Mouse (Mus musculus) G1E (cell line): ENCODE measurements around the gene Glycam1. TPM values are rescaled to one million over a fixed set of nuclear protein-coding genes. Genes with fewer than 3 reads are reported as not detected.

Source experiments
- ATAC-seq: 2 replicates; pipeline ENCODE4 v1.8.0; 2016; ENCODE audit warnings: mild to moderate bottlenecking; ENCODE audit not compliant: insufficient number of reproducible peaks, poor library complexity, low FRiP score, severe bottlenecking; ENCODE audit errors: extremely low read depth
- DNase-seq: peaks from one replicate; pipeline ENCODE4 v3.0.0; 2012; ENCODE audit warnings: low spot score
- H3K27me3 ChIP-seq: 2 replicates; pipeline ENCODE4 v1.6.1; 2012; ENCODE audit warnings: mild to moderate bottlenecking, low read length, inconsistent platforms; ENCODE audit not compliant: insufficient read depth
- H3K36me3 ChIP-seq: replicated peaks from 2 replicates; pipeline ENCODE3; 2012; ENCODE audit warnings: mild to moderate bottlenecking, inconsistent platforms
- H3K4me1 ChIP-seq: 2 replicates; pipeline ENCODE4 v1.6.1; 2012; ENCODE audit warnings: low read depth, low read length, inconsistent platforms, mixed read lengths; ENCODE audit not compliant: insufficient read depth
- H3K4me3 ChIP-seq: 2 replicates; pipeline ENCODE4 v1.5.1; 2012; ENCODE audit warnings: low read depth, mild to moderate bottlenecking, inconsistent platforms, low read length, moderate library complexity, mixed read lengths
- H3K9me3 ChIP-seq: replicated peaks from 2 replicates; pipeline ENCODE4 v1.6.1; 2012; ENCODE audit warnings: inconsistent platforms
- CTCF ChIP-seq: IDR thresholded peaks from 2 replicates; pipeline ENCODE4 v1.5.1; 2012; ENCODE audit warnings: low read depth, low read length, inconsistent platforms, mixed read lengths
- GATA1 ChIP-seq: IDR thresholded peaks from 2 replicates; pipeline ENCODE4 v1.6.1; 2012; ENCODE audit warnings: borderline replicate concordance, low read length, inconsistent platforms, mixed read lengths
- GATA2 ChIP-seq: IDR thresholded peaks from 2 replicates; pipeline ENCODE4 v1.6.1; 2012; ENCODE audit warnings: low read depth, low read length, inconsistent platforms, borderline replicate concordance
- POLR2AphosphoS5 ChIP-seq: IDR thresholded peaks from 2 replicates; pipeline ENCODE4 v1.6.1; 2012; ENCODE audit warnings: low read depth, low read length, inconsistent platforms; ENCODE audit not compliant: insufficient replicate concordance
- TAL1 ChIP-seq: conservative IDR thresholded peaks from 2 replicates; pipeline ENCODE4 v1.6.1; 2012; ENCODE audit warnings: low read depth, low read length, inconsistent platforms, mixed read lengths
- polyA plus RNA-seq: library from polyadenylated mRNA; stranded (reverse); fragments of >175 nt; gene quantifications from 2 replicates; pipeline ENCODE4 v1.2.3, GENCODE M21; 2012
- total RNA-seq, 2 experiments: library from RNA; stranded (forward) in 1 of 2; stranded (reverse) in 1 of 2; fragments of 200-1000 nt in 1 of 2; fragments of >200 nt in 1 of 2; fragmentation: Nextera tagmentation in 1 of 2; gene quantifications; 2 replicates each; pipeline ENCODE4 v1.2.3; 2014 to 2017

Glycam1 gene
- total and polyA plus RNA-seq, 3 experiments, result not detected

- ATAC-seq, result no peak
- H3K36me3 ChIP-seq, result no peaks in the 10 kb centered on the region
- no peaks in the 10 kb centered on the region for H3K27me3 ChIP-seq
- no peak for TF ChIP-seq GATA2
- no peak for TF ChIP-seq GATA1
- TF ChIP-seq TAL1, result no peak
- TF ChIP-seq CTCF, result no peak
- no peak for TF ChIP-seq POLR2AphosphoS5
- DNase-seq, result no peak
- H3K9me3 ChIP-seq, result no peaks in the 10 kb centered on the region
- H3K4me1 ChIP-seq, result no peaks in the 10 kb centered on the region
- no peak overlapping the region for H3K4me3 ChIP-seq
Measured at GRCm38 (mm10) chr15:103549475-103549874, 15.4 kb downstream of the Glycam1 start.

DNA sequence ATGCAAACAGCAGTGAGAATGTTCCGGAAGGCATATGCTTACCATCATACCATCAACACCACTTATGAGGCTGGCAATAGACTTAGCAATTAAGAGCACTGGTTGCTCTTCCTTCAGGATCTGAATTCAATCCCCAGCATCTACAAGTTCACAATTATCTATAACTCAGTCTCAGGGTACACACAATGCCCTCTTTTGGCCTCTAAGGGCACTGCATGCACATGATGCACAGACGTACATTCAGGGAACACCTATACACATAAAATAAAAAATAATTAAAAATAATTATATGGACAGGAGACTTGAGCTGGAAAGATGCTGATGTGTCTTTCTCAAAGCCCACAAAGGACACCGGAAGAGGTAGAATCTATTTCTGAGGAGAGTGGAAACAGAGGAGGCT, 16.9 kb downstream of the Glycam1 start:
- ATAC-seq (no peak), DNase-seq (no peak)
- Histone ChIP-seq H3K27me3 (no peaks in the 10 kb centered on the region), H3K4me1 (no peaks in the 10 kb centered on the region), H3K36me3 (no peaks in the 10 kb centered on the region), H3K9me3 (no peaks in the 10 kb centered on the region), H3K4me3 (no peak overlapping the region)
- no peak for TF ChIP-seq POLR2AphosphoS5

- no peak for DNase-seq
- no peaks in the 10 kb centered on the region for H3K36me3 ChIP-seq
- TF ChIP-seq GATA1, result no peak
- TF ChIP-seq TAL1, result no peak
- TF ChIP-seq GATA2, result no peak
- TF ChIP-seq POLR2AphosphoS5, result no peak
- no peak for TF ChIP-seq CTCF
- no peaks in the 10 kb centered on the region for H3K4me1 ChIP-seq
- no peak for ATAC-seq
- H3K9me3 ChIP-seq, result no peaks in the 10 kb centered on the region
- H3K4me3 ChIP-seq, result no peak overlapping the region
- H3K27me3 ChIP-seq, result peaks cover 10% of the 10 kb centered on the region
Measured at GRCm38 (mm10) chr15:103542526-103542925, 22.4 kb downstream of the Glycam1 start.

GRCm38 (mm10) chr15:103540646-103541045, 24.2 kb downstream of the Glycam1 start:
- Histone ChIP-seq H3K4me1 (no peaks in the 10 kb centered on the region), H3K27me3 (peaks cover 19% of the 10 kb centered on the region), H3K4me3 (no peak overlapping the region), H3K36me3 (no peaks in the 10 kb centered on the region), H3K9me3 (no peaks in the 10 kb centered on the region)
- DNase-seq, result no peak
- no peak for ATAC-seq
- TF ChIP-seq TAL1, result no peak
- TF ChIP-seq GATA1, result no peak
- TF ChIP-seq POLR2AphosphoS5, result no peak

DNA sequence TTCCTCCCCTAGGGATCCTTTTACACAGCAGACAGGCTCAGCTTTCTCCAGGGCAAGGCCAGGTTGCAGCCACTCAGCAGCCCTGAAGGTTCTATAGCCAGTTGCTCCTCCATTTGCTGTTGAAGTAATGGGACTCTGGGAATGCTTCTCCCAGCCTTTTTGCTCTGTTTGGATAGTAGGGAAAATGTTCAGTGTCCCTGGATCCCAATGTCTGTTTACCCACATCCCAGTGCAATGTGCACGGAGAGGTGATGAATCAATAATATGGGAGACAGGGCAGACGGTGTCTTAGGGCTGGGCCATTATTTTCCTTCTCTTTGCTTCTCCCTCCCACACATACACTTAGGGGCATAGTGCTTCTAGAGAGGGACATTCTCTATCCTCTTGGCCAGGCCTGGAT, 25.6 kb downstream of the Glycam1 start:
- Histone ChIP-seq H3K4me3 (no peak overlapping the region), H3K36me3 (no peaks in the 10 kb centered on the region), H3K27me3 (peaks cover 19% of the 10 kb centered on the region), H3K4me1 (no peaks in the 10 kb centered on the region), H3K9me3 (no peaks in the 10 kb centered on the region)
- TF ChIP-seq GATA2 (no peak), TAL1 (no peak), CTCF (no peak), GATA1 (no peak), POLR2AphosphoS5 (no peak)
- ATAC-seq (no peak), DNase-seq (no peak)

DNA sequence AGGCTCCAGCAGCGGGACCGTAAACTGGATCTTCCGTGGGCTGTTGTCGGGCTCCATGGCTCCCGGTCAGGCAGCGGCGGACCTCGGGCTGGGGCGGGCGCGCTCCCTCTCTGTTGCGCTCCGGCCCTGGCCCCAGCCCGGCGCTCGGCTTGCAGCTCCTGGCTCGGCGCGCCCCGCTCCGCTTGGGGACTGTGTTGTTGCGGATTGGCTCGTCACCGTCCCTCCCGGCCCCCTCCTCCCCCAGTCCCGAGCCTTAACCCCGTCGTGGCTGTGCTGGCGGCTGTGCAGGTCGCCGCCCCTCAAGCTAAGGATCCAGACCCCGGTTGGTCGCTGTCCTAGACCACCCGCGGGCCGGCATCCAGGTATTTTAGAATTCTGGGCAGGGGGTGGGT, 27.1 kb downstream of the Glycam1 start, which contains the start of gene Ppp1r1a:
Ppp1r1a (minus strand) TSS at position 182 of the 392 bp plus-strand sequence.
- DNase-seq, result no peak

GRCm38 (mm10) chr15:103537011-103537821, 27.7 kb downstream of the Glycam1 start:
- ATAC-seq, result no peak

More for the DNA sequence above, 27.1 kb downstream of the Glycam1 start, which contains the start of gene Ppp1r1a:
- Histone ChIP-seq H3K36me3 (no peaks in the 10 kb centered on the region), H3K27me3 (peaks cover 19% of the 10 kb centered on the region), H3K9me3 (no peaks in the 10 kb centered on the region), H3K4me1 (no peaks in the 10 kb centered on the region), H3K4me3 (no peak within 1 kb of the TSS)
- TF ChIP-seq CTCF (no peak), TAL1 (no peak), POLR2AphosphoS5 (no peak), GATA2 (no peak), GATA1 (no peak)
- no peak for ATAC-seq

More at GRCm38 (mm10) chr15:103537011-103537821, 27.7 kb downstream of the Glycam1 start:
- Histone ChIP-seq H3K36me3 (no peaks in the 10 kb centered on the region), H3K9me3 (no peaks in the 10 kb centered on the region), H3K4me3 (no peak overlapping the region), H3K4me1 (no peaks in the 10 kb centered on the region), H3K27me3 (peaks cover 19% of the 10 kb centered on the region)
- TF ChIP-seq POLR2AphosphoS5, result no peak
- TF ChIP-seq GATA1, result no peak
- TF ChIP-seq CTCF, result no peak
- TF ChIP-seq TAL1, result no peak
- TF ChIP-seq GATA2, result no peak
- DNase-seq, result no peak
